Mouse (Mus musculus): Measurements from ENCODE around the gene Iqsec3. TPM values are rescaled to one million over a fixed set of nuclear protein-coding genes. Genes with fewer than 3 reads are reported as not detected.
A peak's percentile ranks its signal among the peaks of the same experiment; 100 is the strongest.

The Iqsec3 gene
- polyA plus RNA-seq, 1 experiment from 2014 or later, result 0.16 TPM

- Histone ChIP-seq H3K4me2 (replicated peaks; ENCODE audit: low read depth) (no peak overlapping the region), H3K4me1 (replicated peaks; ENCODE audit: control insufficient read depth, insufficient read depth, low read length) (no peaks in the 10 kb centered on the region), H3K9ac (ENCODE audit: low read depth, low read length) (no peak overlapping the region), H3K9me3 (ENCODE audit: control insufficient read depth) (no peaks in the 10 kb centered on the region), H3K27me3 (replicated peaks; ENCODE audit: control insufficient read depth, insufficient read depth, low read length) (no peaks in the 10 kb centered on the region), H3K27ac (ENCODE audit: low read depth, low read length) (no peak overlapping the region), H3K4me3 (ENCODE audit: low read depth, low read length) (no peak overlapping the region), H3K36me3 (ENCODE audit: control insufficient read depth, insufficient read depth) (no peaks in the 10 kb centered on the region)
- WGBS, result 82% methylated on average over 3 of the region's 3 CpGs
- ATAC-seq, result no peak
- TF ChIP-seq CTCF (IDR thresholded peaks at IDR 0.05; ENCODE audit: low read depth), result no peak
Observed at GRCm38 (mm10) chr6:121510381-121510780, 36.9 kb upstream of the Iqsec3 start.

GRCm38 (mm10) chr6:121509871-121510270 lies 36.4 kb upstream of the Iqsec3 start:
- Histone ChIP-seq H3K9ac (ENCODE audit: low read depth, low read length) (no peak overlapping the region), H3K27ac (ENCODE audit: low read depth, low read length) (no peak overlapping the region), H3K36me3 (ENCODE audit: control insufficient read depth, insufficient read depth) (no peaks in the 10 kb centered on the region), H3K4me2 (replicated peaks; ENCODE audit: low read depth) (no peak overlapping the region), H3K4me1 (replicated peaks; ENCODE audit: control insufficient read depth, insufficient read depth, low read length) (no peaks in the 10 kb centered on the region), H3K27me3 (replicated peaks; ENCODE audit: control insufficient read depth, insufficient read depth, low read length) (no peaks in the 10 kb centered on the region), H3K9me3 (ENCODE audit: control insufficient read depth) (no peaks in the 10 kb centered on the region), H3K4me3 (ENCODE audit: low read depth, low read length) (no peak overlapping the region)
- TF ChIP-seq CTCF (IDR thresholded peaks at IDR 0.05; ENCODE audit: low read depth), result no peak
- no peak for ATAC-seq
- WGBS, result 72% methylated on average over 7 of the region's 7 CpGs

GRCm38 (mm10) chr6:121508266-121508665 lies 34.8 kb upstream of the Iqsec3 start:
- Histone ChIP-seq H3K9me3 (ENCODE audit: control insufficient read depth) (no peaks in the 10 kb centered on the region), H3K4me2 (replicated peaks; ENCODE audit: low read depth) (no peak overlapping the region), H3K4me1 (replicated peaks; ENCODE audit: control insufficient read depth, insufficient read depth, low read length) (no peaks in the 10 kb centered on the region), H3K36me3 (ENCODE audit: control insufficient read depth, insufficient read depth) (no peaks in the 10 kb centered on the region), H3K27me3 (replicated peaks; ENCODE audit: control insufficient read depth, insufficient read depth, low read length) (no peaks in the 10 kb centered on the region), H3K4me3 (ENCODE audit: low read depth, low read length) (no peak overlapping the region), H3K9ac (ENCODE audit: low read depth, low read length) (no peak overlapping the region), H3K27ac (ENCODE audit: low read depth, low read length) (no peak overlapping the region)
- TF ChIP-seq CTCF (IDR thresholded peaks at IDR 0.05; ENCODE audit: low read depth), result peak; percentile 44
- 63% methylated on average over 5 of the region's 5 CpGs for WGBS
- ATAC-seq, result no peak

GRCm38 (mm10) chr6:121501044-121501638 lies 27.7 kb upstream of the Iqsec3 start:
- Histone ChIP-seq H3K4me1 (replicated peaks; ENCODE audit: control insufficient read depth, insufficient read depth, low read length) (no peaks in the 10 kb centered on the region), H3K27ac (ENCODE audit: low read depth, low read length) (no peak overlapping the region), H3K9ac (ENCODE audit: low read depth, low read length) (no peak overlapping the region), H3K36me3 (ENCODE audit: control insufficient read depth, insufficient read depth) (no peaks in the 10 kb centered on the region), H3K4me2 (replicated peaks; ENCODE audit: low read depth) (no peak overlapping the region), H3K9me3 (ENCODE audit: control insufficient read depth) (no peaks in the 10 kb centered on the region), H3K27me3 (replicated peaks; ENCODE audit: control insufficient read depth, insufficient read depth, low read length) (no peaks in the 10 kb centered on the region), H3K4me3 (ENCODE audit: low read depth, low read length) (no peak overlapping the region)
- 74% methylated on average over 3 of the region's 3 CpGs for WGBS
- TF ChIP-seq CTCF (IDR thresholded peaks at IDR 0.05; ENCODE audit: low read depth), result no peak
- ATAC-seq, result no peak

- Histone ChIP-seq H3K9ac (ENCODE audit: low read depth, low read length) (no peak overlapping the region), H3K27ac (ENCODE audit: low read depth, low read length) (no peak overlapping the region), H3K4me1 (replicated peaks; ENCODE audit: control insufficient read depth, insufficient read depth, low read length) (no peaks in the 10 kb centered on the region), H3K36me3 (ENCODE audit: control insufficient read depth, insufficient read depth) (no peaks in the 10 kb centered on the region), H3K4me2 (replicated peaks; ENCODE audit: low read depth) (no peak overlapping the region), H3K4me3 (ENCODE audit: low read depth, low read length) (no peak overlapping the region), H3K27me3 (replicated peaks; ENCODE audit: control insufficient read depth, insufficient read depth, low read length) (no peaks in the 10 kb centered on the region), H3K9me3 (ENCODE audit: control insufficient read depth) (no peaks in the 10 kb centered on the region)
- no peak for TF ChIP-seq CTCF (IDR thresholded peaks at IDR 0.05; ENCODE audit: low read depth)
- no peak for ATAC-seq
- WGBS, result 65% methylated on average over 3 of the region's 3 CpGs
Observed at GRCm38 (mm10) chr6:121499856-121500255, 26.4 kb upstream of the Iqsec3 start.

GRCm38 (mm10) chr6:121498819-121499535 lies 25.5 kb upstream of the Iqsec3 start:
- ATAC-seq, result no peak
- Histone ChIP-seq H3K27me3 (replicated peaks; ENCODE audit: control insufficient read depth, insufficient read depth, low read length) (no peaks in the 10 kb centered on the region), H3K9ac (ENCODE audit: low read depth, low read length) (no peak overlapping the region), H3K4me2 (replicated peaks; ENCODE audit: low read depth) (no peak overlapping the region), H3K36me3 (ENCODE audit: control insufficient read depth, insufficient read depth) (no peaks in the 10 kb centered on the region), H3K4me1 (replicated peaks; ENCODE audit: control insufficient read depth, insufficient read depth, low read length) (no peaks in the 10 kb centered on the region), H3K4me3 (ENCODE audit: low read depth, low read length) (no peak overlapping the region), H3K9me3 (ENCODE audit: control insufficient read depth) (no peaks in the 10 kb centered on the region), H3K27ac (ENCODE audit: low read depth, low read length) (no peak overlapping the region)
- 14% methylated on average over 9 of the region's 9 CpGs for WGBS
- TF ChIP-seq CTCF (IDR thresholded peaks at IDR 0.05; ENCODE audit: low read depth), result no peak

Data from intestine, postnatal 0 days (tissue).